Mouse (Mus musculus) forebrain, embryonic 14.5 days (tissue): ENCODE measurements around the gene 4933402N03Rik. TPM values are rescaled to one million over a fixed set of nuclear protein-coding genes. Genes with fewer than 3 reads are reported as not detected.

Source experiments
- ATAC-seq: fragments of 200-750 bp; cut with Nextera tagmentation; 2 replicates; pipeline ENCODE4 v1.8.0; 2017; ENCODE audit warnings: mild to moderate bottlenecking, moderate library complexity
- DNase-seq: peaks from one replicate; pipeline ENCODE4 v3.0.0-alpha.2; 2015; ENCODE audit warnings: low spot score
- H3K27ac ChIP-seq: fragments of 300-500 bp; sonication (generic); 2 replicates; pipeline ENCODE4 v1.5.1; 2014; ENCODE audit warnings: low read depth, mild to moderate bottlenecking, control low read depth, low read length, moderate library complexity
- H3K27me3 ChIP-seq: fragments of 300-500 bp; sonication (generic); replicated peaks from 2 replicates; pipeline ENCODE4 v1.6.1; 2014; ENCODE audit warnings: low read length, control low read depth, mixed read lengths; ENCODE audit not compliant: control insufficient read depth, insufficient read depth
- H3K36me3 ChIP-seq: fragments of 300-500 bp; sonication (generic); 2 replicates; pipeline ENCODE4 v1.6.1; 2014; ENCODE audit warnings: low read length, control low read depth; ENCODE audit not compliant: control insufficient read depth, insufficient read depth
- H3K4me1 ChIP-seq: fragments of 300-500 bp; sonication (generic); 2 replicates; pipeline ENCODE4 v1.6.1; 2014; ENCODE audit warnings: antibody characterized with exemption, low read length, control low read depth; ENCODE audit not compliant: control insufficient read depth, insufficient read depth
- H3K4me2 ChIP-seq: fragments of 300-500 bp; sonication (generic); 2 replicates; pipeline ENCODE4 v1.6.1; 2014; ENCODE audit warnings: mild to moderate bottlenecking, control low read depth, low read length
- H3K4me3 ChIP-seq: fragments of 300-500 bp; sonication (generic); 2 replicates; pipeline ENCODE4 v1.5.1; 2014; ENCODE audit warnings: low read depth, low read length, control low read depth
- H3K9ac ChIP-seq: fragments of 300-500 bp; sonication (generic); 2 replicates; pipeline ENCODE4 v1.6.1; 2014; ENCODE audit warnings: mild to moderate bottlenecking, low read length, control low read depth, moderate library complexity
- H3K9me3 ChIP-seq: fragments of 300-500 bp; sonication (generic); replicated peaks from 2 replicates; pipeline ENCODE4 v1.6.1; 2016; ENCODE audit warnings: low read length, control low read depth, mixed read lengths; ENCODE audit not compliant: control insufficient read depth
- WGBS: fragments of 180-500 bp; shearing (Covaris S2); extraction: QIAGEN DNeasy Blood & Tissue Kit; methylation state at CpG from one replicate; pipeline ENCODE4 v1.1.7; 2014; 5-methylcytosine and 5-hydroxymethylcytosine counted together
- polyA plus RNA-seq: library from polyadenylated mRNA; unstranded; fragments of >200 nt; fragmentation: Nextera tagmentation; extraction: Ambion mirVana; gene quantifications from 2 replicates; pipeline ENCODE4 v1.2.1, GENCODE M21; 2014

The 4933402N03Rik gene
- polyA plus RNA-seq, result not detected in 2 replicates

GRCm38 (mm10) chr7:131146214-131146613, at the start of gene 4933402N03Rik:
Gene 4933402N03Rik (minus strand): TSS chr7:131146314.
- ATAC-seq (no peak), DNase-seq (no peak)
- H3K4me3 ChIP-seq, result no peak within 1 kb of the TSS
- no peak within 1 kb of the TSS for H3K4me2 ChIP-seq
- 91% methylated on average over 2 of the region's 2 CpGs for WGBS
- no peaks in the 10 kb centered on the region for H3K9me3 ChIP-seq
- no peaks in the 10 kb centered on the region for H3K27me3 ChIP-seq
- H3K9ac ChIP-seq, result no peak within 1 kb of the TSS
- no peaks in the 10 kb centered on the region for H3K4me1 ChIP-seq
- H3K36me3 ChIP-seq, result no peaks in the 10 kb centered on the region
- no peak within 1 kb of the TSS for H3K27ac ChIP-seq

DNA sequence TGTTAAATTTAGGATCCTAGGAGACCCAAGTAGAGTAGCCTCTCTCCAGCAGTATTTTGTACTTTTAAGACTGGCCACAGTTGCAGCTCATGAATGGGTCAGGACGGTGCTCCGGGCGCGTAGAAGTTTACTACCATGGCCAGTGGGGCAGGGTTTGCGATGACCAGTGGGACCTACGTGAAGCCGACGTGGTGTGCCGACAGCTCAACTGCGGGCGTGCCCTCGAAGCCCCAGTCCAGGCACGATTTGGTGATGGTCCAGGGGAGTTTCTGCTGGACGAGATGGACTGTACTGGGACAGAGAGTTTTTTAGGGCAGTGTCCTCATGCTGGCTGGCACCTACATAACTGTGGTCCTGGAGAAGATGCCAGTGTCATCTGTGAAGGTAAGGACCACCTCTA, 41.9 kb upstream of the 4933402N03Rik start:
- 95% methylated on average over 14 of the region's 14 CpGs for WGBS
- H3K36me3 ChIP-seq, result no peaks in the 10 kb centered on the region
- no peak for DNase-seq
- no peak for ATAC-seq
- H3K9ac ChIP-seq, result no peak overlapping the region
- no peak overlapping the region for H3K4me2 ChIP-seq
- no peaks in the 10 kb centered on the region for H3K4me1 ChIP-seq
- H3K27ac ChIP-seq, result no peak overlapping the region
- no peaks in the 10 kb centered on the region for H3K9me3 ChIP-seq
- H3K27me3 ChIP-seq, result no peaks in the 10 kb centered on the region
- no peak overlapping the region for H3K4me3 ChIP-seq

DNA sequence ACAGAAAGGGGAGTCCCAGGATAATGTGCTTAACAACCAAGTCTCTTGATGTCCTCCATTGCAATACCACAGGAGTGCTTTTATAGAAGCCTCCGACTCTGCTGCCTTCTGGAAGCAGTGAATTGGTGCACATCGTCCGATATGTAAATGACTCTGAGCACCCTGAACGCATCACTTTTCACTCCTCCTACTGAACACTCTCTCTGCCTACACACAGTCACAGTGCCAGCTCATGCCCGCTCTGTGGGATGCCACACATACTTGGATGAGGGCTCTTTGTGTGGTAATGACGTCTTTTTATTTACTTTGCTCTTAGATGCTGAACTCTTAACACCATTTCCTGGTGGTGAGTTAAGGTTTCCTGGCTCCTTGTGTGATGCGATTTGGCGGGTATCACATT, 40.9 kb upstream of the 4933402N03Rik start:
- DNase-seq (no peak), ATAC-seq (no peak)
- Histone ChIP-seq H3K4me2 (no peak overlapping the region), H3K4me1 (no peaks in the 10 kb centered on the region), H3K9me3 (no peaks in the 10 kb centered on the region), H3K4me3 (no peak overlapping the region), H3K27me3 (no peaks in the 10 kb centered on the region), H3K9ac (no peak overlapping the region), H3K36me3 (no peaks in the 10 kb centered on the region), H3K27ac (no peak overlapping the region)
- WGBS, result 78% methylated on average over 8 of the region's 8 CpGs

DNA sequence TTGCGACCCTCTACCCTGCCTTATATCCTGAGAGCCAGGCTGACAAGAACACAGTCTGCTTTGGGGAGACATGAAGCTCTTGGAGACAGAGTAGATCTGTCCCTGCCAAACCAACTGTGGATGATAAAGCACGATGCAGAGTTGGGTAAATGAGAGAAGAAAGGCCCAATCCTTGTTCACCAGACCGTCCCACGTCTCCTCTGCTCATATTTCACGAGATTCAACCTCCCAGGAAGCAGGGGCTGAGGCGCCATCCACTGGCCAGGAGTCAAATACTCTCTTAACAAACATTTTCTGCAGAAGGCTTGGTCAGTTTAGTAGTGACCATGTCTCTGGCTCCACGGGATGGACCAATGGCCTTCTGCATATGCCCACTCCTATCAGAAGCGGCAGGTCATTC, 38.2 kb upstream of the 4933402N03Rik start:
- H3K36me3 ChIP-seq, result no peaks in the 10 kb centered on the region
- no peaks in the 10 kb centered on the region for H3K27me3 ChIP-seq
- 64% methylated on average over 8 of the region's 8 CpGs for WGBS
- no peaks in the 10 kb centered on the region for H3K4me1 ChIP-seq
- H3K9me3 ChIP-seq, result no peaks in the 10 kb centered on the region
- DNase-seq, result no peak
- no peak overlapping the region for H3K9ac ChIP-seq
- no peak for ATAC-seq
- no peak overlapping the region for H3K4me2 ChIP-seq
- H3K4me3 ChIP-seq, result no peak overlapping the region
- H3K27ac ChIP-seq, result no peak overlapping the region

- DNase-seq (peak; percentile 29), ATAC-seq (no peak)
- Histone ChIP-seq H3K4me3 (no peak overlapping the region), H3K27ac (no peak overlapping the region), H3K9me3 (no peaks in the 10 kb centered on the region), H3K27me3 (no peaks in the 10 kb centered on the region), H3K4me1 (no peaks in the 10 kb centered on the region), H3K36me3 (no peaks in the 10 kb centered on the region), H3K4me2 (no peak overlapping the region), H3K9ac (no peak overlapping the region)
- 26% methylated on average over 4 of the region's 4 CpGs for WGBS
Observed at GRCm38 (mm10) chr7:131182685-131183084, 36.6 kb upstream of the 4933402N03Rik start.

GRCm38 (mm10) chr7:131174121-131174520, 28.0 kb upstream of the 4933402N03Rik start, which contains the start of gene 5430419D17Rik:
Gene 5430419D17Rik (plus strand): TSS chr7:131174402.
- no peak for ATAC-seq
- Histone ChIP-seq H3K27ac (no peak within 1 kb of the TSS), H3K4me2 (no peak within 1 kb of the TSS), H3K27me3 (no peaks in the 10 kb centered on the region), H3K36me3 (no peaks in the 10 kb centered on the region), H3K4me1 (no peaks in the 10 kb centered on the region), H3K4me3 (no peak within 1 kb of the TSS), H3K9ac (no peak within 1 kb of the TSS), H3K9me3 (no peaks in the 10 kb centered on the region)
- WGBS, result 82% methylated on average over 9 of the region's 9 CpGs
- no peak for DNase-seq

GRCm38 (mm10) chr7:131169099-131169498, 23.0 kb upstream of the 4933402N03Rik start:
- no peaks in the 10 kb centered on the region for H3K27me3 ChIP-seq
- H3K9me3 ChIP-seq, result no peaks in the 10 kb centered on the region
- H3K4me3 ChIP-seq, result no peak overlapping the region
- no peak overlapping the region for H3K27ac ChIP-seq
- H3K4me1 ChIP-seq, result no peaks in the 10 kb centered on the region
- no peaks in the 10 kb centered on the region for H3K36me3 ChIP-seq
- 59% methylated on average over 2 of the region's 2 CpGs for WGBS
- no peak overlapping the region for H3K9ac ChIP-seq
- no peak for DNase-seq
- no peak for ATAC-seq
- H3K4me2 ChIP-seq, result no peak overlapping the region

GRCm38 (mm10) chr7:131167771-131168170, 21.7 kb upstream of the 4933402N03Rik start:
- no peak overlapping the region for H3K4me2 ChIP-seq
- DNase-seq (no peak), ATAC-seq (no peak)
- H3K27ac ChIP-seq, result no peak overlapping the region
- no peaks in the 10 kb centered on the region for H3K4me1 ChIP-seq
- H3K4me3 ChIP-seq, result no peak overlapping the region
- H3K9me3 ChIP-seq, result no peaks in the 10 kb centered on the region
- no peaks in the 10 kb centered on the region for H3K27me3 ChIP-seq
- H3K36me3 ChIP-seq, result no peaks in the 10 kb centered on the region
- no peak overlapping the region for H3K9ac ChIP-seq
- 79% methylated on average over 3 of the region's 3 CpGs for WGBS

- Histone ChIP-seq H3K27me3 (no peaks in the 10 kb centered on the region), H3K4me3 (no peak overlapping the region), H3K4me2 (no peak overlapping the region), H3K27ac (no peak overlapping the region), H3K9me3 (no peaks in the 10 kb centered on the region), H3K36me3 (no peaks in the 10 kb centered on the region), H3K9ac (no peak overlapping the region), H3K4me1 (no peaks in the 10 kb centered on the region)
- DNase-seq, result no peak
- WGBS, result 82% methylated on average over 7 of the region's 7 CpGs
- no peak for ATAC-seq
Observed at GRCm38 (mm10) chr7:131162251-131162650, 16.1 kb upstream of the 4933402N03Rik start.
